Mouse (Mus musculus) MEL (cell line): ENCODE measurements around the gene Ambra1. TPM values are rescaled to one million over a fixed set of nuclear protein-coding genes. Genes with fewer than 3 reads are reported as not detected.

ENCODE experiments used
- DNase-seq: peaks from one replicate; pipeline ENCODE4 v3.0.0; 2011; ENCODE audit warnings: low read depth, low spot score
- H3K27ac ChIP-seq: 2 replicates; pipeline ENCODE4 v1.5.1; 2012; ENCODE audit warnings: low read depth, mild to moderate bottlenecking, control low read depth, low read length, moderate library complexity; ENCODE audit not compliant: control insufficient read depth
- H3K27me3 ChIP-seq, 2 experiments: fragments of 150-350 bp in 1 of 2; sonication (generic) in 1 of 2; 2 replicates each; pipeline ENCODE4 v1.6.1; 2012; ENCODE audit warnings: low read length in 2 of 2, mild to moderate bottlenecking in 2 of 2, improper control_type of control experiment in 1 of 2, moderate library complexity in 1 of 2; ENCODE audit not compliant: insufficient read depth in 2 of 2, control insufficient read depth in 1 of 2
- H3K36me3 ChIP-seq, 2 experiments: 2 replicates each; pipeline ENCODE4 v1.6.1; 2012 to 2014; ENCODE audit warnings: low read length in 2 of 2, improper control_type of control experiment in 1 of 2, inconsistent platforms in 1 of 2, mild to moderate bottlenecking in 1 of 2; ENCODE audit not compliant: insufficient read depth in 2 of 2, control insufficient read depth in 1 of 2
- H3K4me1 ChIP-seq, 2 experiments: fragments of 150-350 bp in 1 of 2; sonication (generic) in 1 of 2; 2 replicates each; pipeline ENCODE4 v1.6.1; 2012; ENCODE audit warnings: low read length in 2 of 2, improper control_type of control experiment in 1 of 2, mild to moderate bottlenecking in 1 of 2; ENCODE audit not compliant: insufficient read depth in 2 of 2, control insufficient read depth in 1 of 2
- H3K4me3 ChIP-seq, 2 experiments: fragments of 150-350 bp in 1 of 2; sonication (generic) in 1 of 2; 2 replicates each; pipeline ENCODE4 v1.5.1; 2012; ENCODE audit warnings: low read depth in 2 of 2, low read length in 2 of 2, mild to moderate bottlenecking in 2 of 2, moderate library complexity in 2 of 2, control low read depth in 1 of 2, improper control_type of control experiment in 1 of 2; ENCODE audit not compliant: control insufficient read depth in 1 of 2, insufficient read depth in 1 of 2
- H3K79me2 ChIP-seq: 2 replicates; pipeline ENCODE4 v1.6.1; 2012; ENCODE audit warnings: mild to moderate bottlenecking, low read length, moderate library complexity; ENCODE audit not compliant: control insufficient read depth, poor library complexity, insufficient read depth
- H3K9ac ChIP-seq: 2 replicates; pipeline ENCODE4 v1.6.1; 2012; ENCODE audit warnings: low read depth, mild to moderate bottlenecking, control low read depth, low read length, moderate library complexity; ENCODE audit not compliant: control insufficient read depth, poor library complexity, severe bottlenecking
- H3K9me3 ChIP-seq: fragments of 150-350 bp; sonication (generic); replicated peaks from 2 replicates; pipeline ENCODE4 v1.6.1; 2012; ENCODE audit warnings: mild to moderate bottlenecking, low read length, improper control_type of control experiment, moderate library complexity; ENCODE audit not compliant: insufficient read depth
- CTCF ChIP-seq, 3 experiments: IDR thresholded peaks in 2 of 3; conservative IDR thresholded peaks in 1 of 3; 2 replicates each; pipeline ENCODE4 v1.5.1; 2011 to 2012; ENCODE audit warnings: low read length in 3 of 3, low read depth in 2 of 3, mild to moderate bottlenecking in 2 of 3, improper control_type of control experiment in 1 of 3, inconsistent platforms in 1 of 3, mixed read lengths in 1 of 3, moderate library complexity in 1 of 3; ENCODE audit not compliant: control insufficient read depth in 1 of 3, insufficient read depth in 1 of 3, poor library complexity in 1 of 3, severe bottlenecking in 1 of 3
- E2F4 ChIP-seq: IDR thresholded peaks from 2 replicates; pipeline ENCODE4 v1.6.1; 2011; ENCODE audit warnings: low read depth, low read length, improper control_type of control experiment, borderline replicate concordance
- ELF1 ChIP-seq: IDR thresholded peaks from 2 replicates; pipeline ENCODE4 v1.6.1; 2014; ENCODE audit warnings: low read depth, mild to moderate bottlenecking, inconsistent platforms, low read length, improper control_type of control experiment, moderate library complexity
- EP300 ChIP-seq, 2 experiments: IDR thresholded peaks; 2 replicates each; pipeline ENCODE4 v1.6.1; 2011; ENCODE audit warnings: improper control_type of control experiment in 2 of 2, low read length in 2 of 2, low read depth in 1 of 2, mild to moderate bottlenecking in 1 of 2
- ETS1 ChIP-seq: IDR thresholded peaks from 2 replicates; pipeline ENCODE4 v1.6.1; 2012; ENCODE audit warnings: low read depth, mild to moderate bottlenecking, inconsistent platforms, low read length, improper control_type of control experiment, moderate library complexity
- GABPA ChIP-seq: IDR thresholded peaks from 2 replicates; pipeline ENCODE4 v1.6.1; 2012; ENCODE audit warnings: low read depth, mild to moderate bottlenecking, inconsistent platforms, low read length, improper control_type of control experiment, moderate library complexity
- GATA1 ChIP-seq: IDR thresholded peaks from 2 replicates; pipeline ENCODE4 v1.6.1; 2011; ENCODE audit warnings: low read depth, low read length, improper control_type of control experiment
- HCFC1 ChIP-seq: IDR thresholded peaks from 2 replicates; pipeline ENCODE4 v1.6.1; 2012; ENCODE audit warnings: low read depth, mild to moderate bottlenecking, inconsistent platforms, low read length, improper control_type of control experiment, moderate library complexity
- JUND ChIP-seq: IDR thresholded peaks from 2 replicates; pipeline ENCODE4 v1.6.1; 2011; ENCODE audit warnings: low read depth, mild to moderate bottlenecking, improper control_type of control experiment, low read length
- KAT2A ChIP-seq: conservative IDR thresholded peaks from 2 replicates; pipeline ENCODE4 v1.6.1; 2012; ENCODE audit warnings: low read depth, low read length, improper control_type of control experiment, inconsistent platforms
- MAFK ChIP-seq: IDR thresholded peaks from 2 replicates; pipeline ENCODE4 v1.6.1; 2011; ENCODE audit warnings: low read depth, mild to moderate bottlenecking, low read length, improper control_type of control experiment, borderline replicate concordance
- MEF2A ChIP-seq: IDR thresholded peaks from 2 replicates; pipeline ENCODE4 v1.6.1; 2014; ENCODE audit warnings: low read depth, mild to moderate bottlenecking, inconsistent platforms, low read length, improper control_type of control experiment; ENCODE audit not compliant: poor library complexity, insufficient replicate concordance, severe bottlenecking; ENCODE audit errors: extremely low read depth
- MXI1 ChIP-seq: IDR thresholded peaks from 2 replicates; pipeline ENCODE4 v1.6.1; 2011; ENCODE audit warnings: mild to moderate bottlenecking, low read depth, low read length, improper control_type of control experiment
- MYB ChIP-seq: IDR thresholded peaks from 2 replicates; pipeline ENCODE4 v1.6.1; 2011; ENCODE audit warnings: mild to moderate bottlenecking, low read depth, low read length, improper control_type of control experiment
- MYC ChIP-seq: IDR thresholded peaks from 2 replicates; pipeline ENCODE4 v1.6.1; 2011; ENCODE audit warnings: low read depth, mild to moderate bottlenecking, low read length, improper control_type of control experiment, moderate library complexity
- NELFE ChIP-seq: IDR thresholded peaks from 2 replicates; pipeline ENCODE4 v1.6.1; 2011; ENCODE audit warnings: low read depth, low read length, improper control_type of control experiment
- POLR2AphosphoS5 ChIP-seq: IDR thresholded peaks from 2 replicates; pipeline ENCODE4 v1.6.1; 2012; ENCODE audit warnings: low read depth, borderline replicate concordance, mild to moderate bottlenecking, inconsistent platforms, low read length, moderate library complexity, mixed read lengths
- RAD21 ChIP-seq: IDR thresholded peaks from 2 replicates; pipeline ENCODE4 v1.6.1; 2011; ENCODE audit warnings: mild to moderate bottlenecking, low read depth, low read length, improper control_type of control experiment
- RCOR1 ChIP-seq: IDR thresholded peaks from 2 replicates; pipeline ENCODE4 v1.6.1; 2012; ENCODE audit warnings: low read depth, mild to moderate bottlenecking, inconsistent platforms, low read length, improper control_type of control experiment
- SMC3 ChIP-seq: IDR thresholded peaks from 2 replicates; pipeline ENCODE4 v1.6.1; 2011; ENCODE audit warnings: low read depth, low read length, improper control_type of control experiment
- TBP ChIP-seq: IDR thresholded peaks from 2 replicates; pipeline ENCODE4 v1.8.0; 2011; ENCODE audit warnings: low read depth, low read length, improper control_type of control experiment
- TCF12 ChIP-seq: IDR thresholded peaks from 2 replicates; pipeline ENCODE4 v1.6.1; 2014; ENCODE audit warnings: low read depth, mild to moderate bottlenecking, inconsistent platforms, low read length, improper control_type of control experiment, moderate library complexity
- USF1 ChIP-seq: IDR thresholded peaks from 2 replicates; pipeline ENCODE4 v1.6.1; 2014; ENCODE audit warnings: low read depth, mild to moderate bottlenecking, inconsistent platforms, low read length, improper control_type of control experiment, moderate library complexity
- USF2 ChIP-seq, 2 experiments: IDR thresholded peaks; 2 replicates each; pipeline ENCODE4 v1.6.1; 2011 to 2012; ENCODE audit warnings: improper control_type of control experiment in 2 of 2, low read length in 2 of 2, borderline replicate concordance in 1 of 2, inconsistent platforms in 1 of 2, low read depth in 1 of 2, mild to moderate bottlenecking in 1 of 2; ENCODE audit not compliant: insufficient read depth in 1 of 2
- ZKSCAN1 ChIP-seq: IDR thresholded peaks from 2 replicates; pipeline ENCODE4 v1.6.1; 2012; ENCODE audit warnings: low read depth, mild to moderate bottlenecking, inconsistent platforms, low read length, improper control_type of control experiment, moderate library complexity
- ZMIZ1 ChIP-seq: IDR thresholded peaks from 2 replicates; pipeline ENCODE4 v1.6.1; 2012; ENCODE audit warnings: low read depth, mild to moderate bottlenecking, inconsistent platforms, low read length, improper control_type of control experiment, moderate library complexity
- ZNF384 ChIP-seq: IDR thresholded peaks from 2 replicates; pipeline ENCODE4 v1.6.1; 2012; ENCODE audit warnings: low read depth, mild to moderate bottlenecking, inconsistent platforms, low read length, improper control_type of control experiment
- polyA plus RNA-seq, 2 experiments: library from polyadenylated mRNA; stranded (reverse) in 1 of 2; unstranded in 1 of 2; fragments of >175 nt in 1 of 2; fragments of >200 nt in 1 of 2; gene quantifications; 2 replicates each; pipeline versions ENCODE4 v1.2.1 to v1.2.4; 2012; ENCODE audit warnings: low replicate concordance in 2 of 2, low read depth in 1 of 2; ENCODE audit not compliant: insufficient read length in 2 of 2, insufficient read depth in 1 of 2, missing spikeins in 1 of 2
- total RNA-seq: library from RNA; depleted of rRNA; stranded (reverse); fragments of 300-350 nt; gene quantifications from 2 replicates; pipeline ENCODE4 v1.2.3, GENCODE M21; 2012

Ambra1 gene
- total and polyA plus RNA-seq, 3 experiments, result 14.6 to 24.7 TPM; not detected in 1

DNA sequence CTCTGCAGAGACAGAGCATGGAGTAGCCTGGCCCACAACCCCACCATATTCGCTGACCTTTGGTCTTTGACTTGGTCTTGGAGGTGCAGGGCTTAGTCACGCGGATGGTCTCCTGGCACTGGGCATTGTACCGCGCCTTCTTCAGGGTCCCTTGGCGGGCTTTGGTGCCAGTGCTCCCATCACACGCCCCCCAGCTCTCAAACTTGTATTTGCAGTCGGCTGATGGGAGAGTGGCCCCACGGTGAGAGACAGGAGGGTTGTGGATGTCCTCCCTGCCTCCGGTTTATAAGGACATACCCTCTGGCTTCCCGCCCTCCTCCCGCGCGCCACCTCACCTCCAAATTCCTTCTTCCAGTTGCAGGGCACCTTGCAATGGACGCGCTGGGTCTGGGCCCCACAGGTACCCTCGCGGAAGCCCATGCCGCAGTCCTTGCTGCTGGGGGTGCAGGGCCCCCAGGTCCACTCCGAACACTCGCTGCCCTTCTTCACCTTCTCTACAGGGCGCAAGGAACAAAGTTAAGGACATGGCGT is 200.9 kb downstream of the Ambra1 start:
- no peak for DNase-seq
- H3K79me2 ChIP-seq, result peaks cover 3% of the 10 kb centered on the region; the same call in 1 of the 2 replicates
- H3K4me3 ChIP-seq, result no peak overlapping the region
- no peaks in the 10 kb centered on the region for H3K27me3 ChIP-seq
- no peaks in the 10 kb centered on the region for H3K36me3 ChIP-seq
- H3K9ac ChIP-seq, result no peak overlapping the region
- TF ChIP-seq EP300 (IDR thresholded peaks at IDR 0.05; ENCODE audit: low read depth in 1 of 2, low read length in 2 of 2), result no peak
- TF ChIP-seq POLR2AphosphoS5, result no peak
- no peak for TF ChIP-seq ELF1
- TF ChIP-seq CTCF (IDR thresholded peaks at IDR 0.05 in 2 of 3, conservative IDR thresholded peaks at IDR 0.05 in 1 of 3; ENCODE audit: control insufficient read depth in 1 of 3, insufficient read depth in 1 of 3, low read depth in 2 of 3, low read length in 3 of 3, poor library complexity in 1 of 3, severe bottlenecking in 1 of 3), result no peak
- TF ChIP-seq ETS1, result no peak
- TF ChIP-seq ZKSCAN1, result no peak
- TF ChIP-seq KAT2A, result no peak
- TF ChIP-seq TBP, result no peak
- no peak for TF ChIP-seq GABPA
- TF ChIP-seq JUND, result no peak
- TF ChIP-seq GATA1, result no peak
- no peak for TF ChIP-seq MYB
- TF ChIP-seq MEF2A, result no peak
- no peak for TF ChIP-seq E2F4
- TF ChIP-seq MAFK, result no peak
- TF ChIP-seq ZNF384, result no peak
- no peak for TF ChIP-seq MXI1
- no peak for TF ChIP-seq SMC3
- H3K27ac ChIP-seq, result no peak overlapping the region
- no peaks in the 10 kb centered on the region for H3K9me3 ChIP-seq
- peaks cover 0 to 3% of the 10 kb centered on the region in 2 experiments; a peak in 1 of 4 replicates for H3K4me1 ChIP-seq

DNA sequence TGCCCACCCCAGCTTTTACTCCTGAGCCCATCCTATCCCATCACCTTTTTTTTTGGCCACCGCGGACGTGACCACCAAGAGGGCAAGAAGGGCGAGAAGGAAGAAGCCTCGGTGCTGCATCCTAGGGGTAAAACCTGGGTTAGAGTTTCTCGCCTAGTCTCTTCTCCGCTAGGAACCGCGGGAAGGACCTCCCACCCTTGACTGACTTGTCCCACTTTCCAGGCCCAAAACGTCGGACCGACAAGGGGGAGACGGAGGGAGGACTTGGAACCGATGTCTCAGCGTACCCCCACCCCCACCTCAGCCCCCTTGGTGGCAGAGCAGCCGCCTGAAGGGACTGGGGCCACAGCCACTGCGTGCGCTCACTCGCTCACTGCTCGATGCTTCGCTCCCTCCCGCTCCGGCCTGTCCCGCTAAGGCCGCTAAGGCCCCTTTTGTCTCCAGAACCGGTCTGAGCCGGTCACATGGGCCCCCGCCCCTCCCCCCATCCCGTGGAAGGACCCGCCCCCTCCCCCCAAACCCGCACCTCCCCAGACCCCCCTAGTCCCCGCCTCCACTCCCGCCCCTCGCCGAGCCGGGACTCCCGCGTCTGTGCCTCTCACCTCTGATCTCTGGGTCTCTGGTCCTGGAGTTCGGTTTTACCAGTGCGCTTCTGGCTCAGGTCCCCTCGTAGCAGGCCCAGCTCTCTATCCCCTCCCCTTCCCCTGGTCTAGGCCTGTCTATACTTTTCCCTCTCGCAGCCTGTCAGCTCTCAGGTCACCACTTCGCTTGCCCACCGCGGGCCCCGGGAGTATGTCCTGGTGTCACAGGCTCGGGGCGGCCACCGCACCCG is 201.6 kb downstream of the Ambra1 start:
- no peaks in the 10 kb centered on the region for H3K27me3 ChIP-seq
- DNase-seq, result no peak
- H3K9me3 ChIP-seq, result no peaks in the 10 kb centered on the region
- TF ChIP-seq GATA1, result no peak
- no peak for TF ChIP-seq EP300 (IDR thresholded peaks at IDR 0.05; ENCODE audit: low read depth in 1 of 2, low read length in 2 of 2)
- no peak for TF ChIP-seq USF1
- TF ChIP-seq RCOR1, result no peak
- no peak for TF ChIP-seq CTCF (IDR thresholded peaks at IDR 0.05 in 2 of 3, conservative IDR thresholded peaks at IDR 0.05 in 1 of 3; ENCODE audit: control insufficient read depth in 1 of 3, insufficient read depth in 1 of 3, low read depth in 2 of 3, low read length in 3 of 3, poor library complexity in 1 of 3, severe bottlenecking in 1 of 3)
- TF ChIP-seq MAFK, result no peak
- TF ChIP-seq MXI1, result no peak
- TF ChIP-seq MYC, result no peak
- TF ChIP-seq RAD21, result no peak
- TF ChIP-seq TBP, result no peak
- TF ChIP-seq HCFC1, result no peak
- TF ChIP-seq ZMIZ1, result no peak
- TF ChIP-seq USF2 (IDR thresholded peaks at IDR 0.05; ENCODE audit: borderline replicate concordance in 1 of 2, insufficient read depth in 1 of 2, low read depth in 1 of 2, low read length in 2 of 2), result no peak
- TF ChIP-seq NELFE, result no peak
- no peak for TF ChIP-seq TCF12
- H3K27ac ChIP-seq, result no peak overlapping the region
- H3K4me3 ChIP-seq, result no peak overlapping the region
- no peaks in the 10 kb centered on the region; a peak in 1 of 4 replicates for H3K36me3 ChIP-seq
- H3K9ac ChIP-seq, result no peak overlapping the region
- H3K79me2 ChIP-seq, result peaks cover 2% of the 10 kb centered on the region; the same call in 1 of the 2 replicates
- peaks cover 0 to 3% of the 10 kb centered on the region in 2 experiments; a peak in 1 of 4 replicates for H3K4me1 ChIP-seq
